ENCODE assay signal across 13 mouse cellular contexts in genomic region chr4:55057666-55058455, GRCm38 (mm10).
A peak's percentile ranks its signal among the peaks of the same experiment; 100 is the strongest.
DNase-seq lines count a peak whose midpoint lies in the region; ATAC-seq and TF ChIP-seq lines count a peak whose summit lies in the region.
"Had no signal": no experiment of that assay in that cellular context is flagged by ENCODE, and none has a peak within 500 bp of the region (broad histone marks: within the 10 kb centered on the region; RNA-seq: fewer than 3 reads in every experiment).

No protein-coding gene starts in this region.

- no peak for TF ChIP-seq CTCF in CH12.LX (conservative IDR thresholded peaks at IDR 0.05 in 1 of 2, IDR thresholded peaks at IDR 0.05 in 1 of 2; ENCODE audit: low read depth in 2 of 2, low read length in 2 of 2)
- peak; percentile 46 for TF ChIP-seq CTCF in lung, postnatal 0 days (IDR thresholded peaks at IDR 0.05)

- TF ChIP-seq RAD21 in CH12.LX (IDR thresholded peaks at IDR 0.05; ENCODE audit: low read depth, low read length): peak; percentile 5

- ATAC-seq in forebrain, embryonic 15.5 days (replicated peaks): no peak
- ATAC-seq in forebrain, embryonic 11.5 days (replicated peaks; ENCODE audit: low FRiP score): no peak
- no peak for ATAC-seq in hindbrain, embryonic 13.5 days (ENCODE audit: low FRiP score)
- ATAC-seq in lung, postnatal 0 days: peak; percentile 61
- ATAC-seq: midbrain, embryonic 16.5 days had no signal

- dilution Hi-C loops in CH12.LX (cut with MboI; ENCODE audit: extremely low pct_ligation_motif_present, extremely low pct_unique_long_range_greater_than_20kb, low sequenced_read_pairs): no loop called here

- H3K4me1 ChIP-seq in forebrain, embryonic 15.5 days: peaks cover 11% of the 10 kb centered on the region; the same call in 1 of the 2 replicates
- H3K4me1 ChIP-seq in forebrain, embryonic 11.5 days (replicated peaks; ENCODE audit: control insufficient read depth, insufficient read depth, low read length): no peaks in the 10 kb centered on the region
- H3K4me1 ChIP-seq in CH12.LX (ENCODE audit: control insufficient read depth in 1 of 2, insufficient read depth in 2 of 2): no peaks in the 10 kb centered on the region
- H3K4me1 ChIP-seq in hindbrain, embryonic 13.5 days (replicated peaks): peaks cover 11% of the 10 kb centered on the region
- no peaks in the 10 kb centered on the region for H3K4me1 ChIP-seq in lung, postnatal 0 days (ENCODE audit: insufficient read depth, low read depth, low read length)
- H3K4me1 ChIP-seq: forebrain, embryonic 10.5 days; limb, embryonic 12.5 days had no signal

- H3K36me3 ChIP-seq in forebrain, embryonic 15.5 days: peaks cover 64% of the 10 kb centered on the region
- peaks cover 15% of the 10 kb centered on the region; the same call in 1 of the 2 replicates for H3K36me3 ChIP-seq in forebrain, embryonic 11.5 days (ENCODE audit: control insufficient read depth, insufficient read depth, low read length)
- no peaks in the 10 kb centered on the region for H3K36me3 ChIP-seq in CH12.LX (replicated peaks in 1 of 2; ENCODE audit: control insufficient read depth in 1 of 2, insufficient read depth in 1 of 2, low read length in 1 of 2)
- peaks cover 75% of the 10 kb centered on the region for H3K36me3 ChIP-seq in hindbrain, embryonic 13.5 days
- H3K36me3 ChIP-seq in lung, postnatal 0 days (ENCODE audit: insufficient read depth, low read length): no peaks in the 10 kb centered on the region

- no peaks in the 10 kb centered on the region for H3K79me2 ChIP-seq in CH12.LX (replicated peaks; ENCODE audit: control insufficient read depth, extremely low read depth, insufficient read depth, poor library complexity, severe bottlenecking)

- H3K9me3 ChIP-seq in forebrain, embryonic 15.5 days: no peaks in the 10 kb centered on the region
- no peaks in the 10 kb centered on the region for H3K9me3 ChIP-seq in forebrain, embryonic 11.5 days (ENCODE audit: control insufficient read depth, low read length)
- H3K9me3 ChIP-seq in CH12.LX (replicated peaks; ENCODE audit: low read length): no peaks in the 10 kb centered on the region
- no peaks in the 10 kb centered on the region for H3K9me3 ChIP-seq in hindbrain, embryonic 13.5 days
- no peaks in the 10 kb centered on the region for H3K9me3 ChIP-seq in lung, postnatal 0 days (ENCODE audit: low read length)
- H3K9me3 ChIP-seq: forebrain, embryonic 10.5 days; limb, embryonic 12.5 days had no signal

- no peaks in the 10 kb centered on the region for H3K27me3 ChIP-seq in forebrain, embryonic 15.5 days
- H3K27me3 ChIP-seq in forebrain, embryonic 11.5 days (ENCODE audit: control insufficient read depth, insufficient read depth, low read length): no peaks in the 10 kb centered on the region
- no peaks in the 10 kb centered on the region for H3K27me3 ChIP-seq in CH12.LX (replicated peaks)
- no peaks in the 10 kb centered on the region for H3K27me3 ChIP-seq in hindbrain, embryonic 13.5 days
- no peaks in the 10 kb centered on the region for H3K27me3 ChIP-seq in lung, postnatal 0 days (replicated peaks; ENCODE audit: insufficient read depth, low read length)
- H3K27me3 ChIP-seq: limb, embryonic 12.5 days had no signal

- no peak overlapping the region for H3K9ac ChIP-seq in forebrain, embryonic 15.5 days (replicated peaks)
- H3K9ac ChIP-seq in forebrain, embryonic 11.5 days (ENCODE audit: low read length): no peak overlapping the region
- no peak overlapping the region for H3K9ac ChIP-seq in CH12.LX (ENCODE audit: insufficient read depth, low read depth)
- H3K9ac ChIP-seq in hindbrain, embryonic 13.5 days: no peak overlapping the region
- no peak overlapping the region for H3K9ac ChIP-seq in lung, postnatal 0 days (replicated peaks; ENCODE audit: low read depth)
- H3K9ac ChIP-seq: limb, embryonic 12.5 days had no signal

- H3K4me2 ChIP-seq in forebrain, embryonic 15.5 days (replicated peaks): no peak overlapping the region
- no peak overlapping the region for H3K4me2 ChIP-seq in forebrain, embryonic 11.5 days (ENCODE audit: low read depth, low read length, severe bottlenecking)
- no peak overlapping the region for H3K4me2 ChIP-seq in CH12.LX (ENCODE audit: insufficient read depth, low read depth, poor library complexity, severe bottlenecking)
- no peak overlapping the region for H3K4me2 ChIP-seq in hindbrain, embryonic 13.5 days
- H3K4me2 ChIP-seq in lung, postnatal 0 days (replicated peaks; ENCODE audit: low read depth, low read length): no peak overlapping the region
- H3K4me2 ChIP-seq: limb, embryonic 12.5 days had no signal

- 73% methylated on average over 10 of the region's 10 CpGs for WGBS in forebrain, embryonic 15.5 days
- 86% methylated on average over 10 of the region's 10 CpGs for WGBS in forebrain, embryonic 11.5 days
- 75% methylated on average over 10 of the region's 10 CpGs for WGBS in hindbrain, embryonic 13.5 days
- WGBS in lung, postnatal 0 days: 70% methylated on average over 10 of the region's 10 CpGs

- no peak for TF ChIP-seq POLR2A in CH12.LX (IDR thresholded peaks at IDR 0.05; ENCODE audit: low read depth, low read length)

- no peak for DNase-seq in forebrain, embryonic 11.5 days (ENCODE audit: low spot score)
- DNase-seq in CH12.LX (ENCODE audit: extremely low read depth): no peak
- peak; percentile 49 for DNase-seq in lung, postnatal 0 days (ENCODE audit: low spot score)
- DNase-seq in ovary, postnatal 14 days (ENCODE audit: low spot score): no peak
- DNase-seq in embryo, embryonic 10 days (ENCODE audit: low spot score): no peak
- no peak for DNase-seq in c-Kit-positive CD71-positive TER-119-positive erythroid progenitor cells, embryonic 14.5 days (ENCODE audit: low spot score)
- DNase-seq: cerebellum, adult 11 months; right cerebral cortex, postnatal 4 days had no signal

- in situ Hi-C loops in CH12.LX (cut with MboI; ENCODE audit: low pct_ligation_motif_present, low pct_unique_long_range_greater_than_20kb, low sequenced_read_pairs): no loop called here

- 0 out of 2 replicates have a peak overlapping the region, but pooled peaks have one; percentile 27 for H3K27ac ChIP-seq in forebrain, embryonic 15.5 days (replicated peaks)
- no peak overlapping the region for H3K27ac ChIP-seq in forebrain, embryonic 11.5 days (ENCODE audit: low read depth, low read length)
- no peak overlapping the region for H3K27ac ChIP-seq in CH12.LX (ENCODE audit: insufficient read depth, low read depth)
- peak overlapping the region; percentile 40; the same call in 1 of the 2 replicates for H3K27ac ChIP-seq in hindbrain, embryonic 13.5 days
- no peak overlapping the region for H3K27ac ChIP-seq in lung, postnatal 0 days (ENCODE audit: low read length)
- H3K27ac ChIP-seq: forebrain, embryonic 10.5 days; limb, embryonic 12.5 days had no signal

- TF ChIP-seq EP300 in CH12.LX (IDR thresholded peaks at IDR 0.05; ENCODE audit: low read length): no peak
- TF ChIP-seq EP300 in lung, postnatal 0 days (IDR thresholded peaks at IDR 0.05): no peak

- H3K4me3 ChIP-seq in forebrain, embryonic 15.5 days: no peak overlapping the region
- no peak overlapping the region for H3K4me3 ChIP-seq in forebrain, embryonic 11.5 days (ENCODE audit: low read depth, low read length)
- H3K4me3 ChIP-seq in CH12.LX (replicated peaks in 1 of 3; ENCODE audit: low read depth in 2 of 3, low read length in 2 of 3, poor library complexity in 1 of 3): no peak overlapping the region
- no peak overlapping the region for H3K4me3 ChIP-seq in hindbrain, embryonic 13.5 days
- no peak overlapping the region for H3K4me3 ChIP-seq in lung, postnatal 0 days (ENCODE audit: low read depth, low read length)
- H3K4me3 ChIP-seq: forebrain, embryonic 10.5 days; limb, embryonic 12.5 days had no signal

TF ChIP-seq in CH12.LX, 34 proteins besides CTCF, POLR2A, EP300 and RAD21:
- TF ChIP-seq MEF2A (IDR thresholded peaks at IDR 0.05; ENCODE audit: borderline replicate concordance, low read depth, low read length) (no peak), RCOR1 (conservative IDR thresholded peaks at IDR 0.05; ENCODE audit: low read depth, low read length) (no peak), MXI1 (IDR thresholded peaks at IDR 0.05; ENCODE audit: low read depth, low read length) (no peak), IRF4 (IDR thresholded peaks at IDR 0.05; ENCODE audit: low read depth, low read length) (no peak), SIN3A (IDR thresholded peaks at IDR 0.05; ENCODE audit: low read length) (no peak), KAT2A (IDR thresholded peaks at IDR 0.05; ENCODE audit: insufficient replicate concordance, low read length) (no peak), CHD1 (IDR thresholded peaks at IDR 0.05; ENCODE audit: low read depth, low read length) (no peak), POLR2AphosphoS2 (IDR thresholded peaks at IDR 0.05; ENCODE audit: low read depth, low read length) (no peak), USF1 (IDR thresholded peaks at IDR 0.05; ENCODE audit: low read depth, low read length) (no peak), MAFK (IDR thresholded peaks at IDR 0.05; ENCODE audit: insufficient replicate concordance, low read length) (no peak), TCF12 (IDR thresholded peaks at IDR 0.05; ENCODE audit: low read depth, low read length) (no peak), GABPA (IDR thresholded peaks at IDR 0.05; ENCODE audit: insufficient replicate concordance, low read depth, low read length) (no peak)

Comparison
In these comparisons a context has a peak if more than half of its experiments do, and no peak if none do; other contexts are left out.
1. H3K27ac ChIP-seq: peak in forebrain, embryonic 15.5 days (single experiment) and hindbrain, embryonic 13.5 days (single experiment); none in forebrain, embryonic 11.5 days (single experiment), CH12.LX (single experiment) and lung, postnatal 0 days (single experiment).